Mouse (Mus musculus) ovary, adult 18-20 months (tissue): ENCODE results near the gene Ces3a.
"Not testable (repeated sequence)": the region's sequence is repeated elsewhere in the genome, so short reads cannot be mapped to it uniquely, and the experiment has no call there.

Source experiments
- DNase-seq: peaks from one replicate; pipeline ENCODE4 v3.0.0; 2022; ENCODE audit warnings: low spot score, mixed read lengths

Ces3a gene

GRCm38 (mm10) chr8:105102101-105102785 lies 53.8 kb downstream of the Ces3a start:
- DNase-seq = not testable (repeated sequence)

- DNase-seq = not testable (repeated sequence)
These were observed 55.3 kb downstream of the Ces3a start for GRCm38 (mm10) chr8:105103701-105104100.

GRCm38 (mm10) chr8:105104220-105104619 lies 55.8 kb downstream of the Ces3a start:
- no peak for DNase-seq
